Mouse (Mus musculus) embryo, embryonic 11.5 days (tissue): ENCODE measurements around the gene Tnpo2.

Source experiments
- DNase-seq: peaks from one replicate; pipeline ENCODE4 v3.0.0-alpha.2; 2012; ENCODE audit warnings: low read depth, low spot score

The Tnpo2 gene

DNA sequence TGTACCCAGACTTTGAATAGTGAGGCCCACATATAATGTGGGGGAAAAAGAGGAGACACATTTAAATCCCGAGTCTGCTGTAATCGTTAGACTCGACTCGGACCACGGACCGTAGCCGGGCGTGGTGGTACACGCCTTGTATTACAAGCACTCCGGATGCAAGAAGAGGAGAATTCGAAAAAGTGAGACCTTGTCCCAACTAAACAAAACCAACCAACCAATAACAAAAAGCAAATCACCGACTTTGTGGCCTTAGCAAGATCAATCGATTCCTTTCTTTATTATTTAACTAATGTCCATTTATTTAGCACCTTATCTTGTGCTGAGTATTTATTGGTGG lies 9.2 kb upstream of the Tnpo2 start:
- DNase-seq: no peak

- no peak for DNase-seq
Measured at GRCm38 (mm10) chr8:85027922-85028321, 8.8 kb upstream of the Tnpo2 start.

- DNase-seq: no peak
Measured at GRCm38 (mm10) chr8:85029271-85029670, 7.4 kb upstream of the Tnpo2 start.

DNA sequence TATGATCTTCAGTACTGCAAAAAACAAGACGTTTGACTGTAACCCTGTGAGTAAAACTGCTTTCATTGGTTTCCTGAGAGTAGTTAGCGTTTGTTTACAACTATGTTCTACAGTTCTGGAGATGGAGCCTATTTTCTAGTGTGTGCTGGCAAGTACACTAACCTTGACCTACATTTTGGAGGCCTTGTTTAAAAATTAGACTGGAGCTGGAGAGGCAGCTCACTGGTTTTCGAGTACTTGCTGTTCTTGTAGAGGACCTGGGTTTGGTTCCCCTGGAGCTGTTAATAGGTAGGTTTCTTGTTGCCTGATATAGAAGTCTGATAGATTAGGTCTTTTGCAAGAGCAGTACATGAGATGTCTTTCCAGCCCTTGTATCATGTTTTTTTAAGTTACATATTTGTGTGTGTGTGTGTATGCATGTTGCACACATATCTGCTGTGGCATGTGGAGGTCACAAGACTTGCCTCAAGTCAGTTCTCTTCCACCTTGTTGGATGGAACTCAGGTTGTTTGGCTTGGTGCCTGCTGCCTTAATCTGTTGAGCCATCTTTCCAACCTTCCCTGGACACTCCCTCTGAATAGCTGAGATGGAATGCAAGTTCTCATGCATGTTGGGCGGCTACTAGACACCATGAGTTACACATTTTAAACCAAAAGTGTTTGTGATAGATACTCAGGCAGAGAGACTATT lies 3.9 kb upstream of the Tnpo2 start:
- DNase-seq: no peak

DNA sequence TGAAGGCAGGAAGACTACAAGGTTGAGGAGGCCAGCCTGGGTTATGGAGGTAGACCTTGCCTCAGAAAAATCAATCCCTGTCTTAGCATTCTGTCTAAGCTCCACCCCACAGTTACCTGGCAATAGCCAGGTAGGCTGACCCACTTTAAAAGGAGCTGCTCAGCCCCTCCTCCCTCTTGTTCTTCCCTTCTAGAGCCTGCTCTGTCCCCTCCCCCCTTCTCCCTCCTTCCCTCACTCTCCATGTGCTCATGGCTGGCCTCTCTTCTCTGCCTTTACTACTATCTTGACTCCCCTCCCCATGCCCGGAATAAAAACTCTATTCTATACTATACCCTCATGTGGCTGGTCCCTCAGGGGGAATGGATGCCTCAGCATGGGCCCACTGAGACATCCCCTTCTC lies 2.8 kb upstream of the Tnpo2 start:
- DNase-seq: no peak

DNA sequence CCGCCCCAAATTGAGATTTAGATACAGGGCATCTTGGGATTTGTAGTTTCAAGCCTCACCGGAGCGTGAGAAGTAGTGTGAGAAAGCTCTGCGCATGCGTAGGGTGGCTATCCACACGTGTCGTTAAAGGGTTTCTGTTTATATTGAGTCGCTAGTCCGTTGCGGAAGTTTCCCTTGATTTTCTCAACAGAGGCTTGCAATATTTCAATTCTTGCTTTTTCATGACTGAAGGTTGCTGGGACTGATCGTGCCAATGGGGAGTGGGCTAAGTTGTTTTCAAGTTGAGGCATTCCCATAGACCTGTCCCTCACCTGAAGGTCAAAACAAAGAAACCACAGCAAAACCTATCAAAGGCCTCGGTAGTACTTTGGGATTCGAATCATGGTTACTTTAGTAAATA lies 2.0 kb upstream of the Tnpo2 start:
- no peak for DNase-seq

DNA sequence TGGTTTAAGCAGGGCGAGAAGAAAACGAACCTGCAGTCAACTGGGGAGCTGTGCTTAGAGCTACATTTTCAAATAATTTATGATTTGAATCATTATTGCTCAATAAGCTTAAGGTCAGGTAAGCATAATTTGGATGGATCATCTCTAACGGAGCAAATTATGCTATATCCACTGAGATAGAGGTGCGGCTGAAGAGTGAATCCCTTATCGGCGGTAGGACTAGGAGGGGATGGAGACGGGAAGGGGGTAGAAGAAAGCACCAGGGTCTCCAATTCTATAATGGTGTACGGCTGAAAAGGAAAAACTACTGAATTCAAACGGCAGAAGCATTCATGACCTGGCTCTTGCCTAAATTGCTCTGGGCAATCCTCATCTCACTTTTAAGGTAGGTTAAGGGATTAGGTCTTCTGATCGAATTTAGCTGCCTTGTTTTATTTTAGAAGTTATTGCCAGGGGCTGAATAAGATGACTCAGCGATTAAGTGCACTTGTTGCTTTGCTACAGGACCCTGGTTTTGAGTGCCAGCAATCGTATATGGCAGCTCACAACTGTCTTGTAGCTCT lies 1.5 kb upstream of the Tnpo2 start:
- no peak for DNase-seq

GRCm38 (mm10) chr8:85035728-85036310 lies 896 bp upstream of the Tnpo2 start:
- no peak for DNase-seq

DNA sequence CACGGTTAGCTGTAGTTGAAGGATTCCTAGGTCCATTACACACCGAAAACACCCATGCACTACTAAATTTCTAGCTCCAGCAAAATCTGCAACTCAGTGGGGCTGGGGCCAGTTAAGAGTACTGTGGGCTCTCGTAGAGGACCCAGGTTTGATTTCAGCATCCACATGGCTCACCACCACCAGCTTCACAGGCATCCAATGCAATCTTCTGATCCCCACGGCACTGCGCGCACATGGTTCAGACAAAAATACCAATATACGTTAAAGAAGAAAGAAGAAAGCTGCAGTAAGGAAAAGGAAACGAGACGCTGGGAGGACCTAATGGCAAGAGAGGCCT lies 366 bp upstream of the Tnpo2 start:
- no peak for DNase-seq

DNA sequence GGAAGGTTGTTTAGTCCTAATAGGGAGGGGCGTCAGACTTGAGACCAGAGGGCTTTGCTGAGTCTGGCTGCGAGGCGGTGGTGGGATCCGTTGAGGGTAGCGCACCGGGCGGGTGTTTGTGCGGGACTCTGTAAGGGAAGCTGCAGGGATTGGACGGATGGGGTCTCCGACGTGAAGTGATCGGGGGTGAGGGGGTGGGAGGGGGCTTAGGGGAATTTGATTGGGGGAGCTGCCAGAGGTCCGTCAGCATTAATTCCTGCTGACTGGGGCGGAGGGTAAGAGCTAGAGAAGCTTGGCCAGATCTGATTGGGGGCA lies 608 bp downstream of the Tnpo2 start:
- DNase-seq: no peak

GRCm38 (mm10) chr8:85037681-85038531 lies 1.2 kb downstream of the Tnpo2 start:
- no peak for DNase-seq

- no peak for DNase-seq
Measured at GRCm38 (mm10) chr8:85043619-85044018, 6.9 kb downstream of the Tnpo2 start.

- DNase-seq: no peak
Measured at GRCm38 (mm10) chr8:85057367-85057766, 20.7 kb downstream of the Tnpo2 start.

DNA sequence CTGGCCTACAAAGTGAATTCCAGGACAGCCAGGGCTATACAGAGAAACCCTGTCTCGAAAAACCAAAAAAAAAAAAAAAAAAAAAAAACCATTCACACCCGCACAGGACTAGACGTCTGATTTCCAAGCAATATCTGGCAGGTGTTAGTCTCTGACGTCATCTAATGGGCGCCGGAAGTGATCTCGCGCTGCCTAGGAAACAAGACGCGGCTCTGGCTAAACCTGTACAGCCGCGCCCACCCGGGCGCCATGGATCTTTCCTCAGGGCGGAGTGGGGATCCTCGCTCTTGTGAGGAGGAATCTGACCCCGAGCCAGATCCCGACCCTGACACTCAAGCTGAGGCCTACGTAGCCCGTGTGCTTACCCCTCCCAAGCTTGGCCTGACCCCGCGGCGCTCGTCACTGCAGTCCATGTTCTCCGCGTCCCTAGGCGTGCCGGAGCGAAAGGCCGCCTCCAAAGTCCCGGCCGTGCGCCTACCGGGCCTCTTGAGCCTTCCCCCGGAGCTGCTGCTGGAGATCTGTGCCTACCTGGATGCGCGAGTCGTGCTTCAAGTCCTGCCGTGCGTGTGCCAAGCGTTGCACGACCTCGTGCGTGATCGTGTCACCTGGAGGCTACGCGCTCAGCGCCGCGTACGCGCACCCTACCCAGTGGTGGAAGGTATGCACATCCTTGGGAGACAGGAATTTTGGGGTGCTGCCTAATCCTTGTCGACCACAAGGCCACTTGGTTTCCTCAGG lies 23.3 kb downstream of the Tnpo2 start, which contains the start of gene Fbxw9:
Gene Fbxw9, plus strand, starts transcription at position 177 of the 738 bp plus-strand sequence.
- DNase-seq: peak; percentile 88

GRCm38 (mm10) chr8:85062603-85063002 lies 25.9 kb downstream of the Tnpo2 start:
- DNase-seq: no peak

DNA sequence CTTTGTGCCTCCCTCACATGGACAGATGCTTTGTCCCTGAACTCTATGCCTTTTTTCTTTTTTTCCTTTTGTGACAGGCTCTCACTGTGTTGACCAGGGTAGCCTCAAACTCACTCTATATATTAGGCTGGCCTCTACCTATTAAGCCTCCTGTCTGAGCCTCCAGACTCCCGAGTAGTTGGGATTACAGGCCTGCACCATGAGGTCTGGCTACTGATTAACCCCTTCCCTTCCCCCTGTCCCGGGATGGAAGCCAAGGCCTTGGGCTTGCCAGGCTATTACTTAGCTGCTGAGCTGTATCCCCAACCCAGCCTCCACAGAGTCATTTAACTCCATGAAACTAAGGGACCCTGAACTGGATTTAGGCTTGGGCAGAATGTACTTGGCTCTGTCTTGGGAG lies 28.5 kb downstream of the Tnpo2 start:
- DNase-seq: no peak

GRCm38 (mm10) chr8:85067155-85067554 lies 30.4 kb downstream of the Tnpo2 start:
- DNase-seq: no peak

DNA sequence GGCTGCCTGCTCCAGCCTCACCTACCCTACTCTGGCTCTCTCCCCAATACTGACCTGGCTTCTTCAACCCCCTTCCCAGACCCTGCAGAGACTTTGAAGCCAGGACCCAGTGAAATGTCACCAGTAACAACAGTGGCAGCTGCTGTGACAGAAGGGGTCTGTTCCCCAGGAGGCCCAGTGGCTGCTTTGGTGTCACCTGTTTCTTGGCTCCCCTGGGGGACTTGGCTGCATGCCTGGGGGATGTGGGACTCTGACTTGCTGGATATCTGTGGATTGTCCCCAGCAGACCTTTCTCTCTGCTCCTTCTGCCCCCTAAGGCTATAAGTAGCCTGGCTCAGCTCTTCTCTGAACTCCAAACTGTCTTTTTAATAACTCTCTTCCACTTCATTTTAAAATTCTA lies 31.3 kb downstream of the Tnpo2 start, which contains the start of gene Gm5741:
Gene Gm5741, minus strand, starts transcription at position 1 of the 400 bp plus-strand sequence.
- no peak for DNase-seq

DNA sequence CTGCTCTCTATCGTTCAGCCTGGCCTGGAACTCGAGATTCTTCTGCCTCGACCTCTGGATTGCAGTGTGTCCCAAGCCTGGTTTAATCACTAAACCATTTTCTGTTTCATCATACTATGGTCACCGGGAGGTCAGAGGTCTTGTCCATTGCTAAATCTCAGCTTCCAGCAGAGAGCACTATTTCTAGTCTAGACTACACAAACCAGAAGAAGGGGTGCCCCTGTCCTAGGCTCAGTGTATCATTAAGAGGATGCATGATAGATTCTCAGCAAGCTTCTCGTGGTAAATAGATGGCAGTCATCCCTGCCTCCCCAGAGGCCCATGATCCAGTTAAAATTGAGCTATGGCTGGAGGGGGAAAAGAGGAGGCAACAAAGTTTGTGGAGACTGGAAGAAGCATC lies 34.3 kb downstream of the Tnpo2 start:
- DNase-seq: no peak

DNA sequence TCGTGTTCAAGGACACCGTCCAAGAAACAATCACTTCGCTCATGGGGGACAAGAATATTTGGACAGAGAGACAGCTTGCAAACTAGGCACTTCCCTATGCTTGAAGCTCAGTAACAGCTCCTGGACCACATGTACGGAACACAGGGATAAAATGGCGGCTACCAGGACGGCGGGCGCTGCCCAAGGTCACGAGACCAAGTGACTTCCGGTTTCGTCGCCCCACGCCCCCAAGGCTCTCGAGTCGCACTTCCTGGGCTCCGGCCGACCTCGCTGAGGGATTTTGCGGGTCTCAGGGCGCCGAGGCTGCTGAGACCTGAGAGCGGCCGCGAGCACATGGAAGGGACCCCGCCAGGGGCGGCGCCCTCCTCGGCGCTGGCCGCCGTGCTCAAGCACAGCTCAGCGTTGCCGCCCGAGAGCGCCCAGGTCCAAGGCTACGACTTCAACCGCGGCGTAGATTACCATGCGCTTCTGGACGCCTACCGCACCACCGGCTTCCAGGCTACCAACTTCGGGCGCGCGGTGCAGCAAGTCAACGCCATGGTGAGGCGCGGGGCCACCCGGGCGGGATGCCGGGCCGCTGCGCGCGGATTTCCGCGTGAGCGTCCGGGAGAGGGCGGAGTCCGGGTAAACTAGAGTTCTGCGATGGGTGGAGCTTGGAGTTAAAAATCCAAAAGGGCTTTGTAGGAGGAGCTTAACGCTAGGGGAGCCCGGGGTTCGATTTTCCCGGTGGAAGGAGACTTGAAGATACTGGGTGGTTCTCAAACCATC lies 35.0 kb downstream of the Tnpo2 start, which contains the start of gene Dhps:
Gene Dhps, plus strand, starts transcription at position 244 of the 768 bp plus-strand sequence.
- DNase-seq: peak; percentile 83

DNA sequence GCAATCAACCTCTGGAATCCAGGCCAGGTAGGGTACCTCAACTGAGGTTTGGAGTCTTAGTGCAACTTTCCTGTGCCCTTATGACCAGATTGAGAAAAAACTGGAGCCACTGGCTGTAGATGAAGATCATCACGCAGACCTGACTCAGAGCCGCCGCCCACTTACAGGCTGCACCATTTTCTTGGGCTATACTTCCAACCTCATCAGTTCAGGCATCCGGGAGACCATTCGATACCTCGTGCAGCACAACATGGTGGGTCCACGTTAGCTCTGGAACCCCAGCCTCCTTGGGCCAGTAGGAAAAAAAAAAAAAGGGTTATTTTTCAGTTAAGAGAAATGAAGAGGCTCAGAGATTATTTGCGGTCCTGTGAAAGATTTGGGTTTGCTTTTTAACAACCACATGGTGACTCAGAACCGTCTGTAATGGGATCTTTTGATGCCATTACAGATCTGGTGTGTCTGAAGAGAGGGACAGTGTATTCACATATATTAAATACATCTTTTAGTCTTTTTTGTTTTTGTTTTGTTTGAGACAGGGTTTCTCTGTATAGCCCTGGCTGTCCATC lies 35.7 kb downstream of the Tnpo2 start:
- no peak for DNase-seq
